Mouse (Mus musculus) ES-Bruce4 (cell line): ENCODE results near the gene Cd3e. TPM values are rescaled to one million over a fixed set of nuclear protein-coding genes. Genes with fewer than 3 reads are reported as not detected.

Source experiments
- H3K27ac ChIP-seq: 2 replicates; pipeline ENCODE4 v1.5.1; 2012; ENCODE audit warnings: low read length, inconsistent platforms; ENCODE audit not compliant: insufficient read depth
- H3K27me3 ChIP-seq: 2 replicates; pipeline ENCODE4 v1.6.1; 2012; ENCODE audit warnings: mild to moderate bottlenecking, low read length, inconsistent platforms; ENCODE audit not compliant: control insufficient read depth, poor library complexity, insufficient read depth, severe bottlenecking
- H3K36me3 ChIP-seq: 2 replicates; pipeline ENCODE4 v1.6.1; 2012; ENCODE audit warnings: inconsistent platforms, mild to moderate bottlenecking, low read length, moderate library complexity; ENCODE audit not compliant: control insufficient read depth, poor library complexity, insufficient read depth, severe bottlenecking
- H3K4me1 ChIP-seq: one replicate; pipeline ENCODE4 v1.8.1; 2011; ENCODE audit warnings: low read length; ENCODE audit not compliant: control insufficient read depth, insufficient read depth
- H3K4me3 ChIP-seq: 2 replicates; pipeline ENCODE4 v1.5.1; 2011; ENCODE audit warnings: low read depth, mild to moderate bottlenecking, low read length
- H3K9ac ChIP-seq: 2 replicates; pipeline ENCODE4 v1.6.1; 2012; ENCODE audit warnings: low read depth, mild to moderate bottlenecking, inconsistent platforms; ENCODE audit not compliant: poor library complexity, severe bottlenecking
- H3K9me3 ChIP-seq: replicated peaks from 2 replicates; pipeline ENCODE4 v1.6.1; 2012; ENCODE audit warnings: mild to moderate bottlenecking, low read length, inconsistent platforms; ENCODE audit not compliant: control insufficient read depth, poor library complexity, insufficient read depth, severe bottlenecking
- CTCF ChIP-seq: IDR thresholded peaks from one replicate; pipeline ENCODE4 v1.8.1; 2011; ENCODE audit warnings: low read depth, low read length
- EP300 ChIP-seq: IDR thresholded peaks from 2 replicates; pipeline ENCODE4 v1.6.1; 2011; ENCODE audit warnings: low read depth, low read length; ENCODE audit not compliant: insufficient read depth
- POLR2A ChIP-seq: IDR thresholded peaks from one replicate; pipeline ENCODE4 v1.8.1; 2011; ENCODE audit warnings: low read length; ENCODE audit not compliant: insufficient read depth
- polyA plus RNA-seq: library from polyadenylated mRNA; stranded (reverse); fragments of >200 nt; gene quantifications from 2 replicates; pipeline ENCODE4 v1.2.4, GENCODE M21; 2011; ENCODE audit warnings: low read depth; ENCODE audit not compliant: missing spikeins, insufficient read depth, insufficient read length

Cd3e gene
- polyA plus RNA-seq, 1 experiment: not detected

GRCm38 (mm10) chr9:44982081-44982480 is 27.3 kb downstream of the Cd3e start:
- Histone ChIP-seq H3K4me1 (no peaks in the 10 kb centered on the region), H3K9ac (no peak overlapping the region), H3K27me3 (no peaks in the 10 kb centered on the region), H3K27ac (no peak overlapping the region), H3K9me3 (no peaks in the 10 kb centered on the region), H3K4me3 (no peak overlapping the region), H3K36me3 (no peaks in the 10 kb centered on the region)
- TF ChIP-seq POLR2A (no peak), CTCF (no peak), EP300 (no peak)

DNA sequence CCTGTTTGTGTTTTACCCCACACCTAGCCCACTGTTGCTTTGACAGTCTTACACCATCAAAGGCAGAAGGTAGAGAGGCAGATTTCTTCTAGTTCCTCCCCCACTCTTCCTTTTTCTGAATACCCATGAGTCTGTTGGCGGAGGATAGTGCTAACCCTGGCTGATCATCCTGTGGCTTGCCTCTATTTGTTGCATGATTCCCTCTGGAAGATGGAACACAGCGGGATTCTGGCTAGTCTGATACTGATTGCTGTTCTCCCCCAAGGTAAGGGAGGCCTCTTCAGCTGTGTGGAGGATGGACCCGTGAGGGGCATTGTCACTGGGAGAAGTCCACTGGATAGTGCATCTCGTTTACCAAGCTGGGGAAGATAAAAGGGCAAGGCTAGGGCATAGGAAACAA is 27.8 kb downstream of the Cd3e start, which contains the start of gene Cd3d:
Gene Cd3d (plus strand): TSS at position 111 of the 400 bp plus-strand sequence.
- Histone ChIP-seq H3K36me3 (no peaks in the 10 kb centered on the region), H3K4me1 (no peaks in the 10 kb centered on the region), H3K9me3 (no peaks in the 10 kb centered on the region), H3K4me3 (no peak within 1 kb of the TSS), H3K27me3 (no peaks in the 10 kb centered on the region), H3K9ac (no peak within 1 kb of the TSS), H3K27ac (no peak within 1 kb of the TSS)
- no peak for TF ChIP-seq EP300
- TF ChIP-seq CTCF: no peak
- TF ChIP-seq POLR2A: no peak

DNA sequence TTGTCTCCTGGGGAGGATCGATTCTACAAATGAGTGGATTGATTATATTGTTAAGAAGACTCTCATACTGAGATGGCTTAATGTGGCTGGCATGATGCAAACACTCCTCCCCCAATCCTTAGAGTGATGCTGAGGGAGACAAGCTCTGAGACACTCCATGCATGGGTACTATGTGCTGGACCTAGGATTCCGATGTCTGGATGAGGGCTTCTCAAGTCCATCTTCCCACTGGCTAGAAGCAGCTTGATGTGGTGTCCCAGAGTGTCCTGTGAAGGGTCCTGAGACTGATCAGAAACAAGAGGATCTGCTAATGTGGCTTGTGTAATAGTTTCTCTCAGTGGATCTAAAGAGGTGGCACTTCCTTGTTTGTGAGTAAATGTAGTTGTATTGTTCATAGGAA is 28.3 kb downstream of the Cd3e start:
- Histone ChIP-seq H3K27me3 (no peaks in the 10 kb centered on the region), H3K9me3 (no peaks in the 10 kb centered on the region), H3K27ac (no peak overlapping the region), H3K4me1 (no peaks in the 10 kb centered on the region), H3K4me3 (no peak overlapping the region), H3K36me3 (no peaks in the 10 kb centered on the region), H3K9ac (no peak overlapping the region)
- TF ChIP-seq CTCF (no peak), EP300 (no peak), POLR2A (no peak)

GRCm38 (mm10) chr9:44980242-44980641 is 29.2 kb downstream of the Cd3e start, which contains the start of gene Cd3g:
Gene Cd3g, minus strand, starts transcription at chr9:44980431.
- no peak within 1 kb of the TSS for H3K9ac ChIP-seq
- H3K27ac ChIP-seq: no peak within 1 kb of the TSS
- no peak for TF ChIP-seq EP300
- no peak for TF ChIP-seq CTCF
- TF ChIP-seq POLR2A: no peak
- H3K4me1 ChIP-seq: no peaks in the 10 kb centered on the region
- H3K9me3 ChIP-seq: no peaks in the 10 kb centered on the region
- H3K27me3 ChIP-seq: no peaks in the 10 kb centered on the region
- H3K4me3 ChIP-seq: no peak within 1 kb of the TSS
- H3K36me3 ChIP-seq: no peaks in the 10 kb centered on the region

DNA sequence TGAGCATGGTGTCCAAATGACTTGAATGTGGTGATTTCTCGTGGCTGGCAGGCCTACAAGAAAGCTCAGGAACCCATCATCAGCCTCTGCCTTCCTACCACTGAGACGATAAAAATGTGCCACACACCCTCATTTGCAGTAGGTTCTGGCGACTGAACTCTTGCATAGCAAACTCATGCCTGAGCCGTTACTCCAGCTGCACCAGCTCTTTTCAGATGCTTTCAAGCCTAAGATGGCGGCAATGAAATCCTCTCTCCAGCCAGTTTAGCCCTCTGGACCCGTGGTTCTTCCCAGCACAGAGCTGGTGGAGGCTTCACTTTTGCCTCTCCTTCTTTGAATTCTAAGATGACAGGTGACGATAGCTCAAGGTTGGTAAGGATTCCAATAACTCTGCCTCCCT is 29.6 kb downstream of the Cd3e start:
- no peak overlapping the region for H3K4me3 ChIP-seq
- H3K9me3 ChIP-seq: no peaks in the 10 kb centered on the region
- no peaks in the 10 kb centered on the region for H3K36me3 ChIP-seq
- H3K4me1 ChIP-seq: no peaks in the 10 kb centered on the region
- TF ChIP-seq EP300 (no peak), CTCF (no peak), POLR2A (no peak)
- no peaks in the 10 kb centered on the region for H3K27me3 ChIP-seq
- H3K9ac ChIP-seq: no peak overlapping the region
- no peak overlapping the region for H3K27ac ChIP-seq

DNA sequence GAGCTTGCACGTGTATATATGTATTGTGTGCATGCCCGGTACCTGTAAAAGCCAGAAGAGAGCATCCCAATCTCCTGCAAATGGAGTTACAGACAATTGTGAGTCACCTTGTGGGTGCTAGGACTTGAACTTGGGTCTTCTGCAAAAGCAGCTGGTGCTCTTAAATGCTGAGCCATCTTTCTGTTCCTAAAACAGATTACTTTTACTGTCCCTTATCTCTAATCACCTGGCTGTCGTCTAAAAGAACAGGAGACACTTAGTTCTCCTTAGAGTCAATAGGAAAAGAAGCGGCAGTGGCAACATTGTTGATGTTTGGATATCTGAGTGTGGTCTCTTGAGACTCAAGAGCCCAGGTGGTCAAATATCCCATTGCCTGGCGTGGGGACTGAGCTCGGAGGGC is 31.6 kb downstream of the Cd3e start:
- Histone ChIP-seq H3K4me3 (no peak overlapping the region), H3K4me1 (no peaks in the 10 kb centered on the region), H3K36me3 (no peaks in the 10 kb centered on the region), H3K27me3 (no peaks in the 10 kb centered on the region), H3K27ac (no peak overlapping the region), H3K9me3 (no peaks in the 10 kb centered on the region), H3K9ac (no peak overlapping the region)
- no peak for TF ChIP-seq EP300
- TF ChIP-seq POLR2A: no peak
- no peak for TF ChIP-seq CTCF
